In genomic region chr4:62408601-62409282, GRCm38 (mm10) we compare ENCODE assay signal across 8 mouse cellular contexts. TPM values are rescaled to one million over a fixed set of nuclear protein-coding genes. Genes with fewer than 3 reads are reported as not detected.
A peak's percentile ranks its signal among the peaks of the same experiment; 100 is the strongest.
DNase-seq lines count a peak whose midpoint lies in the region; ATAC-seq and TF ChIP-seq lines count a peak whose summit lies in the region.

Gene Cdc26 (minus strand): TSS chr4:62408642.
Gene Prpf4 (plus strand): TSS chr4:62408797.

- peak within 1 kb of the TSS; percentile 85 for H3K27ac ChIP-seq in ES-E14 (ENCODE audit: insufficient read depth, low read depth, low read length, poor library complexity, severe bottlenecking)
- H3K27ac ChIP-seq in forebrain, embryonic 15.5 days (replicated peaks), result peak within 1 kb of the TSS; percentile 70

- peak; percentile 100 for ATAC-seq in forebrain, embryonic 15.5 days (replicated peaks)
- peak; percentile 99 for ATAC-seq in neutrophil, adult 5-6 weeks (ENCODE audit: extremely low read depth, insufficient number of reproducible peaks, low FRiP score, poor library complexity, severe bottlenecking)

- no peaks in the 10 kb centered on the region for H3K9me3 ChIP-seq in ES-E14 (ENCODE audit: control insufficient read depth, insufficient read depth, low read depth, low read length)
- no peaks in the 10 kb centered on the region for H3K9me3 ChIP-seq in forebrain, embryonic 15.5 days

- intact Hi-C loops in heart, postnatal 25 days (cut with DNase I), result loop anchor here (2.0 to 10.0 kb wide), 4 partner anchors 48 to 121 kb away; partner anchors contain the start of genes Alad, Fkbp15 and Slc31a1

- peak; percentile 75 for TF ChIP-seq POLR2A in lung, adult 2 months (IDR thresholded peaks at IDR 0.05; ENCODE audit: borderline replicate concordance, extremely low read depth, low read depth, low read length)

- peaks cover 26% of the 10 kb centered on the region for H3K36me3 ChIP-seq in ES-E14 (ENCODE audit: control insufficient read depth, insufficient read depth, low read length, poor library complexity, severe bottlenecking)
- peaks cover 22% of the 10 kb centered on the region for H3K36me3 ChIP-seq in forebrain, embryonic 15.5 days

- peaks cover 5 to 10% of the 10 kb centered on the region in 2 experiments; a peak in 3 of 4 replicates for H3K4me1 ChIP-seq in ES-E14 (ENCODE audit: control insufficient read depth in 2 of 2, insufficient read depth in 2 of 2, low read length in 2 of 2, poor library complexity in 1 of 2)
- peaks cover 44% of the 10 kb centered on the region for H3K4me1 ChIP-seq in forebrain, embryonic 15.5 days
- 0 out of 2 replicates have a peak, but pooled peaks cover 2% of the 10 kb centered on the region for H3K4me1 ChIP-seq in lung, adult 2 months (ENCODE audit: control insufficient read depth, insufficient read depth, low read length)

- no peaks in the 10 kb centered on the region for H3K27me3 ChIP-seq in forebrain, embryonic 15.5 days

- TF ChIP-seq CTCF in lung, adult 2 months (IDR thresholded peaks at IDR 0.05; ENCODE audit: insufficient read depth, low read length), result no peak

- under 1% methylated on average over 39 of the region's 39 CpGs for WGBS in forebrain, embryonic 15.5 days
- WGBS in lung, adult 2 months, result under 1% methylated on average over 39 of the region's 39 CpGs

- peak within 1 kb of the TSS; percentile 99 for H3K9ac ChIP-seq in ES-E14 (ENCODE audit: insufficient read depth, low read depth, low read length, poor library complexity, severe bottlenecking)
- peak within 1 kb of the TSS; percentile 73 for H3K9ac ChIP-seq in forebrain, embryonic 15.5 days (replicated peaks)

- peak within 1 kb of the TSS; percentile 53 for H3K4me2 ChIP-seq in forebrain, embryonic 15.5 days (replicated peaks)

- in situ Hi-C loops in ES-E14 (cut with MboI; ENCODE audit: low sequenced_read_pairs in 2 of 2, unreplicated experiment in 2 of 2), result no loop called here

- DNase-seq in ES-E14 (ENCODE audit: low read depth, low spot score), result peak; percentile 98
- peak; percentile 98 for DNase-seq in cerebellum, adult 11-12 months
- DNase-seq in heart, postnatal 25 days (ENCODE audit: low spot score), result peak; percentile 97
- peak; percentile 98 to 99 for DNase-seq in layer of hippocampus, adult 18-20 months (ENCODE audit: low spot score in 2 of 2)
- DNase-seq in lung, adult 2 months, result peak; percentile 95
- DNase-seq in thymus, adult 18-20 months, result peak; percentile 97 to 98

- H3K4me3 ChIP-seq in ES-E14 (ENCODE audit: insufficient read depth in 1 of 2, low read depth in 1 of 2, low read length in 2 of 2, poor library complexity in 1 of 2, severe bottlenecking in 1 of 2), result peak within 1 kb of the TSS; percentile 93 to 98
- H3K4me3 ChIP-seq in forebrain, embryonic 15.5 days, result peak within 1 kb of the TSS; percentile 57
- peak within 1 kb of the TSS; percentile 90 for H3K4me3 ChIP-seq in lung, adult 2 months (replicated peaks; ENCODE audit: extremely low read depth, low read depth, low read length)

TF ChIP-seq in ES-E14, 5 proteins besides CTCF, POLR2A, EP300 and RAD21:
- peak; percentile 96 for TF ChIP-seq CHD2 (IDR thresholded peaks at IDR 0.05; ENCODE audit: low read depth, low read length)
- TF ChIP-seq HCFC1 (IDR thresholded peaks at IDR 0.05; ENCODE audit: borderline replicate concordance, insufficient read depth, low read length), result peak; percentile 93
- TF ChIP-seq ZC3H11A (IDR thresholded peaks at IDR 0.05; ENCODE audit: borderline replicate concordance, low read depth, low read length), result no peak
- TF ChIP-seq MAFK (IDR thresholded peaks at IDR 0.05; ENCODE audit: insufficient read depth, low read depth, low read length), result no peak
- no peak for TF ChIP-seq ZNF384 (IDR thresholded peaks at IDR 0.05; ENCODE audit: low read depth, low read length)

RNA-seq across cellular contexts. Expression of gene Cdc26, which starts in this region (rescaled TPM):
- 39.0 and 69.1 TPM in 2 replicates for total RNA-seq in ES-E14 (2012; rRNA removed)
- 104 and 125 TPM in 2 replicates for polyA plus RNA-seq in forebrain, embryonic 15.5 days (2015; fragmentation: Nextera tagmentation; extraction: Ambion mirVana)
- total RNA-seq in heart, postnatal 25 days (2021), result 10 to 100 TPM; 42.9 to 45.1 TPM
- total RNA-seq in layer of hippocampus, adult 18-20 months (2021), result 10 to 100 TPM; 48.0 to 48.8 TPM
- 20.9 and 31.5 TPM in 2 replicates for polyA plus RNA-seq in lung, adult 2 months (2012; rRNA removed)
- 44.3 and 44.7 TPM in 2 replicates for total RNA-seq in neutrophil, adult 5-6 weeks (2017)

RNA-seq across cellular contexts. Expression of gene Prpf4, which starts in this region (rescaled TPM):
- 27.6 and 32.6 TPM in 2 replicates for total RNA-seq in ES-E14 (2012; rRNA removed)
- 17.8 and 19.5 TPM in 2 replicates for polyA plus RNA-seq in forebrain, embryonic 15.5 days (2015; fragmentation: Nextera tagmentation; extraction: Ambion mirVana)
- total RNA-seq in heart, postnatal 25 days (2021), result 1 to 10 TPM; 9.5 to 9.6 TPM
- total RNA-seq in layer of hippocampus, adult 18-20 months (2021), result 10 to 100 TPM; 12.8 to 13.5 TPM
- 6.3 and 7.9 TPM in 2 replicates for polyA plus RNA-seq in lung, adult 2 months (2012; rRNA removed)
- 13.1 and 15.7 TPM in 2 replicates for total RNA-seq in neutrophil, adult 5-6 weeks (2017)

Comparison
In these comparisons a context has a peak if more than half of its experiments do, and no peak if none do; other contexts are left out.
1. Peak in every context shown above with its lines: DNase-seq, ATAC-seq, H3K4me3 ChIP-seq and H3K27ac ChIP-seq.